Mouse (Mus musculus): Measurements from ENCODE around the gene Gm5930.
"Not testable (repeated sequence)": the region's sequence is repeated elsewhere in the genome, so short reads cannot be mapped to it uniquely, and the experiment has no call there.

Gene Gm5930

GRCm38 (mm10) chr14:44338484-44338883 lies at the start of gene Gm5930:
Gene Gm5930, minus strand, starts transcription at chr14:44338584.
- POLR2A ChIA-PET, CTCF ChIA-PET: not testable (repeated sequence)

GRCm38 (mm10) chr14:44384233-44384632 lies 45.8 kb upstream of the Gm5930 start:
- CTCF ChIA-PET, POLR2A ChIA-PET: not testable (repeated sequence)

- POLR2A ChIA-PET, CTCF ChIA-PET: not testable (repeated sequence)
Observed at GRCm38 (mm10) chr14:44365057-44365456, 26.7 kb upstream of the Gm5930 start, which contains the start of gene Gm8229. Gene Gm8229, plus strand, starts transcription at chr14:44365357.

- CTCF ChIA-PET, POLR2A ChIA-PET: not testable (repeated sequence)
Observed at GRCm38 (mm10) chr14:44362301-44362700, 23.9 kb upstream of the Gm5930 start.

- POLR2A ChIA-PET, CTCF ChIA-PET: not testable (repeated sequence)
Observed at GRCm38 (mm10) chr14:44361416-44361815, 23.0 kb upstream of the Gm5930 start.

DNA sequence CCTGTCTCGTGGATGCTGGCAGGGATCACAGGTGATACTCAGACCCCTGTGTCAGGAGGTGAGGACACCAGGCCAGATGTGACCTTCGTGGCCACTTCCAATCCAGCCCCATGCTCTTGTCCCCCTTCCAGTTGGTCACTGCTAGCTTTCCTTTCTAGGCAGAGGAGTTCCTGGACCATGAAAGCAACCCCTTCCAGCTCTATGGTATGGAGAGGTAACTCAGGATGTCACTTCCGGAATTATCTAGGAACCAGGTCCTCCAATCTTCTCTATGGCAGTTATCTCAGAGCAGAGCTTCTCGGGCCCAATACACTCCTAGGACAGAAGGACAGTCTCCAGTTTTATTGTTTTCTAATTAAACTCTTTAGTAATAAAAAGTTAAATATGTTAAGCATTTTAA lies 26.3 kb downstream of the Gm5930 start:
- CTCF ChIA-PET, POLR2A ChIA-PET: not testable (repeated sequence)

DNA sequence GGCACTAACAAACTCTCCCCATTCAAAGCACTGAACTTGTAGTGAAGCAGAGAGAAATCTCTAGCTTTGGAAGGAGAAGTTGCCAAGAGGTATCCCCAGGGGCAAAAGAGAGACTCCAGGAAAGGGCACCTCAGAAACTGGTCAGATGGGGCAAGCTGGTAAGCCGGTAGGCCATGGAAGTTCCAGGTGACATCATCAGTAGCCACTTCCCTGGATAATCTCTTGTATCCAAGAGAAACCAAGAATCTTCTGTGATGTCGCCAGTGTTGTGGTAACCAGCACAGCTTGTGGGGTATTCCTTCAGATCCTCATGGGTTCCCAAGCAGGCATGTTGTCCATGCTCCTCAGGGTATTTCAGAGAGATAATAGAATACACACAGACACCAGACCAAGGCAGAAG lies 53.1 kb downstream of the Gm5930 start, which contains the start of gene Gm8220:
Gm8220 (plus strand) TSS at position 301 of the 400 bp plus-strand sequence.
- CTCF ChIA-PET, POLR2A ChIA-PET: not testable (repeated sequence)
